Mouse (Mus musculus): Measurements from ENCODE around the gene Xxylt1. TPM values are rescaled to one million over a fixed set of nuclear protein-coding genes. Genes with fewer than 3 reads are reported as not detected.

Gene Xxylt1
- total RNA-seq, 2 experiments from 2014 or later: 19.7 to 22.7 TPM

DNA sequence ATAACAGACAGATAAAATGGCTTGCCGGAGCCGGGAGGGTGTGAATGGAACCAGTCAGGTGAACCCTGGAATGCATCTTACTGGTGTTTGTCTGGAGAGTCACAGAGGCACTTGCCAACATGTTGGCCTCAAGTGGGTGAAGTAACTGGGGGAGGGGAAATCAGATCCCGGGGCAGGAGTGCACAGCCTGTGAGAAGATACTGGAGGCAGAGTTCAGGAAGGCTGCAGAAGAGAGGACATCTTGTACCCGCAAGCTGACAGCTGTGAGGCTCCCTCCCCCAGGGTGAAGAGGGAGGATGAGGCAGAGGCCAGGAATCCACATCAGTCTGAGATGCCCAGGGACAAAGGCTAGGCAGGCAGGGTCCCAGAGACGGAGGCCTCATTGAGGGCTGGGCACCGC is 116.8 kb downstream of the Xxylt1 start:
- DNase-seq: no peak
- intact Hi-C loops (cut with DNase I): no loop called here

DNA sequence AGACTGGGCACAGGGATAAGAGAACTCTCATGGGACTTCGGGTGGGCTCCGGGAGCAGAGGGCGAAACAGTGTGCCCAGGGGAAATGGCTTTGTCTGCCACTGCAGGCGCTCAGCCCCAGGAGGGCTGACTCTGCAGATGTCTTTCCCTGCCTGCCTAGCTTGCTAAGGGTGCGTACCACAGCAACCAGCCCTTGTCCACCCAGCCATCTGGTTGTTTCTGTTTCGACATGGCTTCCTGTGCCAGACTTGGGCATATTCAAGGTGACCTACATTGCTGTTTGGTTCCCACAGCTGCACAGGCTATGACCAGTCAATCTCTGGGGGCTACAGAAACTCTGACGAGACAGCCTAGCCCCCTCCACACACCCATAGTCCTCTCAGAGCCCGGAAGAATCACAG is 118.7 kb downstream of the Xxylt1 start:
- DNase-seq: no peak
- intact Hi-C loops (cut with DNase I): no loop called here

DNA sequence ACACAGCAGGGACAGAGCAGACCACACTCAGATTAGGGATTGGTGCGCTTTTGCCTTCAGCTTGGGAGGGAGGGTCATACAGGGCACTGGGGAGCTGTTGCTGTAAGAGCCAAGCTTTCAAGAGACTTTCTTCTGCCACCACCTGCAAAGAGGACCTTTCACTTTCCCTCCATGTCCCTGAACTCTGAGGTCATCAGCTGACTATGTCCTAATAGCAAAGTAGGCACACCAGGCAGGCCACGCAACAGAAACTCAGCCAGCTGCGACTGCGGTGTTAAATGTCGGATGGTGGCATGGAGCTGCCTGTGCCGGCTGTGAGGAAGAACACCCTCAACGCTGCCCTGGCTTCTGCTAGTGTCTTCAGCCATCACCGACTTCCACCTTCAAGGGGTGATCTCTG is 120.1 kb downstream of the Xxylt1 start:
- no peak for DNase-seq
- intact Hi-C loops (cut with DNase I): no loop called here

DNA sequence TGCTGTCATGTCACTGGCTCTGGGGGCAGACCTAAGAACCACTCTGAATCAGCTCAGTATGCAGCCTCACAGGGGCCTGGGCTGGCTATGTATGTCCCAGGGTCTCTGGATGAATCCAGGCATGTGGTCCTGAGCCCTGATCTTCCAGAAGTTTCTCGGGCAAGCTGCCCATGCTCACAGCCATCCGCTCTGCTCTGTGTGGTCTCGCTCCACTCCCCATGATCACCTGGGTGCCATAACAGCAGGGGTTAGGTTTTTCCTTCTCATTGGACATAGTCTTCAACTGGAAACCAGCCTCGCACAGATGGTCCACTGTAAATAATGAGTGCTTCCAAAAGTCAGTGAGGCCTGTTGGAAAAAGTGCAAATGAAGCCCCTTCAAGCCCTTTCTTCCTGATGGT is 121.0 kb downstream of the Xxylt1 start:
- intact Hi-C loops (cut with DNase I): no loop called here
- peak; percentile 67 for DNase-seq

DNA sequence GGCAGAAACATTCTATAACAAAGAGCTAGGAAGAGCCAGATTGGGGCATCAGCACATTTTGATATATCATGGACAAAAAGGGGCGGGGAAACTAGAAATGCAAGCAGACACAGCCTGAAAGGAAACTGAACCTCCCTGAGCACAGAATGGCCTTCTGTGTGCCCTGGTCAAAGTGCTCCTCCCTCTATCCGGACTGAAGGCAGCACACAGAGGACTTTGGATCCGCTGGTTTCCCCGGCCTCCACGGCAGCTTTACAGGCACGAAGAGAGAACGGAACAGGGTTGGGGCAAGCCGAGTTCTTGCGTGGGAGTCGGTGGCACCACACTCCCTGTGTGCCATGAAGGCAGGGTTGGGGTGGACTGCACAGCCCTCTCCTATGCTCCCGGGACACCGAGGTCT is 121.5 kb downstream of the Xxylt1 start:
- DNase-seq: no peak
- intact Hi-C loops (cut with DNase I): no loop called here

DNA sequence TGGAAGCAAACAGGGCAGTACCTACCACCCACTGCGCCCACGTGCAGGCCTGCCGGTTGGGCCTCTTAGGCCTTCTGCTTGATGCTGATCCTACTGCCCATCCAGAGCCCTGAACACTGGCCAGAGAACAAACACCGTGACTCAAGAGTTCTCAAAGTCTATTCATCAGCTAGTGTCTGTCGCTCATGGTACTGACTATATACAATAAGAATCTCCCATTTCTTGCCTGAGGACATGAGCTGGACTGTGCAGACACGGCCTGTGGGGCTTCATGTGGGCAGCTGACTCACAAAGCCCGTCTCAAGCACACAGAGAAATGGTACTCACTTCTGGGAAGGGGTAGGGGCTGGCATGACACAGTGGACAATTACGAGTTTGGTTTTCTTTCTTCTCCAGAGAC is 125.1 kb downstream of the Xxylt1 start:
- intact Hi-C loops (cut with DNase I): no loop called here
- DNase-seq: no peak

DNA sequence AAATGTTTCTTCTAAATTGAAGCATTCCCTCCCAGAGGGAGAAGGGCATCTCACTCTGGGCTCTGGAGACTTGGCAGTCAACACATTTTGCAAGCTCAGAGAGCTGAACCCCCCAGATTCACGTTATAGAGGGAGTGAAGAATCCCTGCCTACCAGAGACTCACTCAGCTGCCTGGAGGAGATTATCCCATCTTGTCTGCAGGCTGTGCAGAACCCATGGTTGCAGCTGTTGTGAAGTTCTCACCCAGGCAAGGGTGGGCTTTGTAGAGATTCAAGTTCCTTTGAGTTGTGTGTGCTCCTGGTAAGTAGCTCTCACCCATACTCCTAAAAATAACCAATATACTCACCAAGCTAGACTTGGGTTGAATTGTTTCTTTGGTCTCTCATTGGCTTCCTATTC is 132.6 kb downstream of the Xxylt1 start:
- intact Hi-C loops (cut with DNase I): no loop called here
- DNase-seq: no peak

DNA sequence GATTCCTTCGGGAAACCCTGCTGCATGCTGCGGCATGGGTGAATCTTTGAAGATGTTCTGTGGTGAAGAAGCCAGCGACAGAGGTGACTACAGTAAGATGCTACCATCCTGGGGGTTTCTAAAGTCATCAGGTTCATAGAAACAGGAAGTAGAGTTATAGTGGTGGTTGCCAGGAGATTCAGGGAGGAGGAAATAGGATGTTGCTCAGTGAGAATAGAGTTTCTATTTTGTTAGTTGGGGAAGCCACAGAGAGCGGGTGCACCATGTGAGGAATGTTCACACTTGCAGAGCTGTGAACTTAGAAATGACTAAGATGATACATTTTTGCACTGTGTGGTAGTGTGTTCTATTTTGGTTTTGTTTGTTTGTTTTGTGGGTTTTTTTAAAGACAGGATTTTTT is 133.0 kb downstream of the Xxylt1 start:
- no peak for DNase-seq
- intact Hi-C loops (cut with DNase I): no loop called here

DNA sequence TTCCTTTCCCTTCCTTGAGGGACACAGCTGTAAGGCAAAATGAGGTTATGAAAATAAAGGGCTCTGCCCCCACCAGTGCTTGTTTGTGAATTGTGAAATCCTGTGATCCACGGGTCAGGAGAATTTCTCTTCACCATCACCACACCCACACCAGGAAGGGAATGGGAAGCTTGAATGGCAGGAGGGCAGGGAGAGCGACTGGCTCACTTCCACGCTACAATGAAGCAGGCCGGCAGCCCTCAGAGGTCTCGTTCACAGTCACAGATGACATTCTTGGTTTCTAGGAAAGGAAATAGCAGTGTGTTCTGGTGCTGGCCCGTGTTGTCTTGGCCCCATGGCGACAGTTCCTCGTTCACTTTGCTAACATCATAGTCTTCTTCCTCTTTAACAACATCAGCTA is 136.3 kb downstream of the Xxylt1 start:
- DNase-seq: no peak
- intact Hi-C loops (cut with DNase I): no loop called here

DNA sequence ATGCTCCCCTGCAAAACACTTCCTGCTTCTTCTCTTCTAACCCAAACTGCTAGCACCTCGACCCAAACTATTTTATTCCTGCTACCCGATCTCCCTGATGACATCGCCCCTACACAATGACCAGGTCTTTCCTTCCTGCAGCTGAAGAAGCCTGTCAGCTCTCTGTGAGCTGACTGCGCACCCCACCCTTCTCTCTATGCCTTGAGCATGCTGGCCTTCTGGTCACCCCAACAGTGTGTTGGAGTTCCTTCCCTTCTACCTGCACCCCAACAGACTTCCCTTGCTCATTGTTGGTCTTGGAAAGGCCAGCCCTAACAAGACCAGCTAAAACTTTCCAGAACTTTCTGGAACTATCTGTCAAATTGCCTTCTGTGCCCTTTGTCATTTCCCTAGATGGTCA is 137.3 kb downstream of the Xxylt1 start:
- no peak for DNase-seq
- intact Hi-C loops (cut with DNase I): no loop called here

DNA sequence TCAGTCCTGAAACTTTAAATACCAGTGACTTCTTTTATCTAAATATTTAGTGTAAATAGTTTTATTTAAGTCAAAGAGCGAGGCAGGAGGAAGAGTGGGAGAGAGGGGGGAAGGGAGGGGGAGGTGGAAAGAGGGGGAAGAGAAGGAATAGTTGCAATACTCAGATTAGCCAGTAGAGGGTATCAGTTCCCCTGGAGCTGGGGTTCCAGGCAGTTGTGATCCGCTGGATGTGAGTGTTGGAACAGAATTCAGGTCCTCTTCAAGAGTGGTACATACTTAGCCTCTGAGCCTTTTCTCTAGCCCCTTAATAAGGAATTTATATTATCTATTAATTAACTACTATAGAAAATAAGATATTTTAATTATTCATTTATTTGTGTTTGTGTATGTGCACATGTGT is 140.5 kb downstream of the Xxylt1 start:
- DNase-seq: no peak
- intact Hi-C loops (cut with DNase I): no loop called here

DNA sequence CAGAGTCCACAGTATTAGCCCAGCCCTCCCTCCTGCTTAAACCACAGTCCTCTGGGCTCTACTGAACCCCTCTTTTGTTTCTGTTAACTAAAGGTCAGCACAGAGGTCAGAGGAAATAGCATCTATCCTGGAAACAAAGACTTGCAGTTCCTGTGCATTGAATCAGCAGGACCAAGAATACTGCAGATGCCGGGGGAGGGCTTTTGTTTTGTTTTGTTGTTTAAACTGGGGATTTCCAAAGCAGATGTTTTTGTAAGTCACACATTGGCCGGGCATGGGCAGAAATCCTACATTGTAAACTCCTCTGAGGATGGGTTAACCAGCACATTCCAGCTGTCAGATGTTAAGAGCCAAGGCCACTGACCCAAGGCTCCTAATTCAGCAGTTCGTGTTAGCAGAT is 141.3 kb downstream of the Xxylt1 start:
- intact Hi-C loops (cut with DNase I): no loop called here
- no peak for DNase-seq

DNA sequence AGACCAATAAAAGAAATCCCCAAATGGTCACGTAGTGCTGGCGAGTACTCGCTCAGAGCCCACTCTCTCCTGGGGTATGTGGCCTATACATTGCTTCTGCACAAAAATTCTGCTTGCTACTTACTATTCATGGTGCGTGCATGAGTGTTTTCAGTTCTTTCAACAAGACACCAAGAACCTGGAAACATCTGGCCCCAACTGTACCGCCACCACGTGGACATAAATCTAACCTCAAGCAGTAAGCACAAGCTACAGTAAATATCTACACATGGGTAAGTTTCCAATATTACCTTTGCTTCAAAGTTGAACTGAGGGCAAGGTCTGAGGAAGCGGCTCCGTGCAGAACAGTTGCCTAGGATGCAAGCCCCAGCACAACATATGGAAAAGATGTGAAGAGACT is 142.0 kb downstream of the Xxylt1 start:
- no peak for DNase-seq
- intact Hi-C loops (cut with DNase I): no loop called here

DNA sequence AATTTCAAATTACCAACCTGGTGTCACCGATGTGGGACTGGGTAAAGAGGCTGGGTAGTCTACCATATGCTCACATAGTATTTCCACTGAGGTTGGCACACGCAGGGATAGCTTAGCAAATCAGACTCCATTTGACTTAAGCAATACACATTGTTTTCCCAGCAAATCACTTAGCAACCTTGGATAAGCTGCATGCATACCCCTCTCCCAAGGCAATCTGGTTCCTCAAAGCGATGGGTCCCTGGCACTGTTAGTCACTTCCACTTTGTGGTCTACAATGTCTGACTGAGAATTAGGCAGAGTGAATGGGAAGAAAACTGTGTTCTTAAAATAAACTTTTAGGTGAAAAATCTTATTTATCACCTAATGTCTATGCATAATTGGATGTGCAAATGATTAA is 142.6 kb downstream of the Xxylt1 start:
- DNase-seq: no peak
- intact Hi-C loops (cut with DNase I): no loop called here

DNA sequence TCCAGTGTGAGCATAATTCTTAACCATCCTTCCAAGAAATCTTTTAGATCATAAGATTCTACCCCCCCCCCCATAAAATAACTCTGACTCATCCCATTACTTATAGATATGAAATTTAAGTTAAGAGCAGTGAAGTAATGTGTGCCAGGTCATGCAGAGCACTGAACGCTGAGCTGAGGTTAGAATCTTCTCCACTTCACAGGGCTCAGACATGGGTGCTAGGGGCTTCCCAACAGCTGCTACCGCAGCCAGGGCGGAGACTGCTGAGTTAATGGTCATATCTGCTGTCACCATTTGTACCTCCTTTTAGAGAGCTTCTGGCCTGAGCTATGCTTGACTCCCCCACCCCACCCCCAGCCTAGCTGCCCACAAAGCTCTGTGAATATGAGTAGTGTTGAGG is 143.6 kb downstream of the Xxylt1 start:
- intact Hi-C loops (cut with DNase I): no loop called here
- no peak for DNase-seq

DNA sequence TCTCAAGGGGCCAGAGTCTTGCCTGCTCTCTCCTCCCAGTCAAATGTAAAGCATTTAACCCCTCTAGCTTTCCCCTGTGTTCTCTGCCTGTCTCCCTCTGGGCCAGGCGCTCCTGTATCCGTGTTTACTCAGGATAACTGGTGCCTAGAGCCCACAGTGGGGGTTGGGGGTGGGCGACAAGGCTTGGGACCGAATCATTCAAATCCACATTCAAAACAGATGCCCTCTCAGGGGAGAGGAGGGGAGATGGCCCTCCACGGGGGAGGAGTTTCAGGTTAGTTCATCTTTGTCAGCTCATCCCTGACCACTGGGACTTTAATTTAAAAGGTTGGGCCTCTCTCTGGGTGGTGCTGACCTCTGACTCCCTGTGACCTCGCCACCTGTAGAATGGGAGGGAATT is 144.8 kb downstream of the Xxylt1 start:
- no peak for DNase-seq
- intact Hi-C loops (cut with DNase I): no loop called here

DNA sequence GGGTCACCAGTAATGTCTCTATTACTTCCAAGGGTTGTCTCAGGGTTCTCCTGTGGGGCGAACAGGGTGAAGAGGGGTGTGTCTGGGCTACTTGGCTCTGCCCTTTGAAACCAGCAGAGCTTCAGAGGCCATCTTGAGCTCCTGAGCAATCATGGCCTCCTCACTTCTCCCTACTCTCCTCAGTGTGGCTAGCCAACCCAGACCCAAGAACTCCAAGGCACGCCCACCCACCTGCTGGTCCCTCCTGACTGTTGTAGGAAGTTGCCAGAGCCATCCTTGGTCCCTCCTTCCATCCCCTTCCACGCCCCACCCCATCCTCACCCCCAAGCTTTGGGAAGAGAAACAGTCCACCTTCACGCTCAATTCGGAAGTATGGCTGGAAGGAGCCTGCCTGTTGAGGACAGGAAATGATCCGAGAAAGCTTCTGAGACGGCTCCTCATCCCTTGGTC is 145.2 kb downstream of the Xxylt1 start:
- no peak for DNase-seq
- intact Hi-C loops (cut with DNase I): no loop called here

DNA sequence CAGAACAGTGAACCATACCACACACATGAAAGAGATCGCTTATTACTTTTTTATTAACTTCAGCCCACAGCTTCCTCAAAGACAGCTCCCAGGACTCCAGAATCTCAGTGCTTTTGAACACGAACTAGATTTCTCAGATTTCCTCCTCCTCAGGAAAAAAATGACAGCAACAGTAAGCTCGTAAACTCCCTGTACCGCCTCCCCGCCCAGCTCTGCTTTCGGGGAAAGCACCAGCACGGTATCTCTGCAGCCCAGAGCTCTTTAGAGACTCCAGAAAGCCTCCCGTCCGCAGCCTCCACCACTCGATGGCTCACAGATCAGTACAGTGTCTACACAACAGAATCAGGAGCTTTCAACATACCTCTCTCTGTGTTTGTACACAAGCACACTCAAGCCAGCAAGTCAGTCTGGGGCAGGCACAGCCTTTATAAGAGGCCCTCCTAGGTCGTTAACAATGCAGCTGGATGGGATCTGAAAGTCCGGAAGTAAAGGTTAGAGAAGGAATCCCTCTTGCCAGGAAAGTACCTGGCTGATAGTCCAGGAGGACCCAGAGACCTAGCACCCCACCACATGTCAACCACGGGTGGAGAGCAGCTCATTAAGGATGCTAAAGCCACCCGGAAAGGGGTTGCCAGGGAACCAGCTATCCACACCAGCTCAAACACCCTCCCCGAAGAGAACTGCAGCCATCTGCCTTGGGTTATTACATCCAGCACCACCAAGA is 146.1 kb downstream of the Xxylt1 start:
- DNase-seq: no peak
- intact Hi-C loops (cut with DNase I): no loop called here

DNA sequence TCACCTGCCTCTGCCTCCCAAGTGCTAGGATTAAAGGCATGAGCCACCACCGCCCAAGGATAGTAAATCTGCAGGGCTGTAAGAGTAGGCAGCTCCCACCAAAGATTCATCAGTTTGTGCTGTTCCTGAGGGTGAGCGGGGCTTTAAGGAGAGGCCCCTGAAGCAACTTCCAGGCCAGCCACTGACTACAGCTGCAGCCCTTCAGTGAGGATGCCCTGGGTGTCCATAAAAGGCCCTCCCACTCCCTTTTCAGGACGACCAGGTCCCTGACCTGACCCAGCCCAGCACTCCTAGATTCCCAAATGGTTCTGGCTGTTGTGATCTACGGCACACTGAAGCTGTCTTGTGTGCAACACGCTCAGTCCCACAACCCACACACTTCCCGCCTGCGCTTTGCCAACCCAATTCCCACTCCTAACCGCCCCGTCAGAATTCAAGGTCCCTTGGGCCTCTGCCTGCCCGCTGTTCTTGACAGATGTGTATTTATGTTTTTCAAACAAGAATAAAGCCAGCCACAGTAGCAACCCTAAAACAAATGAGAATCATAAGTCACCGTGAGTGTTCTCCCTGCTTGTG is 146.9 kb downstream of the Xxylt1 start:
- no peak for DNase-seq
- intact Hi-C loops (cut with DNase I): no loop called here

DNA sequence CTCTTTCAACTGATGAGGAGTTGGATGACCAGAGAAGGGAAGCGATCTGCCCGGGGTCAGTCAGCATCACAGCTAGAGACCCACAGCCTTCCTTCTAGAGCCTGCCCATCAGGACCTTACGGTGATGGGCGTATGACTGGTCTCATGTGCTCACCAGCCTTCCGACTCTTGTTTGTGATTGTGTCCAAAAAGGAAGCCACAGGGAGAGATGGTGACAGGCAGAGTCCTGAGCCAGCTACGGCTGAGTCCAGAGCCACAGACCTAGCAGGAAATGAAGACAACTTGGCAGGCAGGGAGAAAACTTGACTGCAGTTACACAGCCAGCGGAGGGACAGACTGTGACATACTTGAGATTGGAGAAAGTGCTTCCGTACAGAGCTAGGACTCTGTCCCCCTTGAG is 147.9 kb downstream of the Xxylt1 start:
- intact Hi-C loops (cut with DNase I): no loop called here
- DNase-seq: no peak

DNA sequence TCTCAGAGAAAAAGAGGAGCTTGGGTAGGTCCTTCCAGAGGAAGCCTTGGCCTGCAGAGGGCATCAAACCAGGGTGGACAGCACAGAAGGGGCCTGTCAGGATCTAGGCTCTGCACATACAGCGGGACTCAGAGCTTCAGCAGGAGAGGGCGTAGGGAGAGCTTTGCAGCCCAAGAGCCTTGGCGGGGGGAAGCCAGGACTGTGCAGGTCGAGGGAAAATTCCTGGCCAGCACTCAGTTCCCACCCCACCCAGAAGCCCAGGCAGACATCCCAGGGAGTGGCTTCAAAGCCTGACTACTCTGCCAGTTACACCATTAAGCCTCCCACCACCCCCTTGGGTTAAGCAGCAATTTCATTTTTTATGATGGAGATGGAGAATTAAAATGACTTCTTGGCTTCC is 148.4 kb downstream of the Xxylt1 start:
- intact Hi-C loops (cut with DNase I): no loop called here
- DNase-seq: no peak

DNA sequence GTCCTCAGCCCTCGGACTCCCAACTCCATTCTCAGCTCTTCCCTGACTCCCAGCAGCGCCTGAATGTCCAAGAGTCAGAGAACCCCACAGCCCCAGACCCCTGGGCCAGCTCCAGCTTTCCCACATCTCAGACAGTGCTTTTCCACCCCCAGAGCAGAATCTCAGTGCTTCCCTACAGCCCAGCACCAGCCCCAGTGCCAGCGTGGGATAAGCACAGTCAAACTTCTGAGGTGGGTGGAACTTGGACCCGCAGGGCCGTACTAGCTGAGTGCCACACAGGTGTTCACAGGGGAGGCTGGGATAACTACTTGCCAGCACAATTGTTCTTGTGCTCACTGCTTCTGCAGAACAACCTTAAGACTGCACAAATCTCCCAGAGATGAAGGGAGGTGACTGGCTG is 149.0 kb downstream of the Xxylt1 start:
- intact Hi-C loops (cut with DNase I): no loop called here

DNA sequence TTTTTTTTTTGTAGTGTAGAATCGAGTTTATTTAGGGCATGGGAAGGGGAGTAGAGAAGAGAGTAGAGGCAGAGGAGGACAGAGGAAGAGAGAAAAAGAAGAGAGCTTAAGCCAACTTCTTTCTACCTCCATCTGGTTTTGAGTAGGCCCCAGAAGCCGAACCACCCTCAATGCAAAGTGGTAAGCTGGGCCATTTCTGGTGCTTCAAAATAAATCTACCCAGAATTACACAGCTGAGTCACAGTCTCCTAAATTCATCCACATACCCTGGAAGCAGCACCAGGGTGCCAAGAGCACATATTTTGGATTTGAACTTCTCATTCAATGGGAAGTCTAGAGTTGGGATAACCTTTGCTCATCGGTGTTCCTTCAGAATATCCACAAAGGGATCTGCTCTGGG is 152.1 kb downstream of the Xxylt1 start:
- intact Hi-C loops (cut with DNase I): no loop called here

More for the DNA sequence above, 149.0 kb downstream of the Xxylt1 start:
- no peak for DNase-seq

More for the DNA sequence above, 152.1 kb downstream of the Xxylt1 start:
- DNase-seq: no peak
